Mouse (Mus musculus): Measurements from ENCODE around the gene Tubgcp2. TPM values are rescaled to one million over a fixed set of nuclear protein-coding genes. Genes with fewer than 3 reads are reported as not detected.

Gene Tubgcp2
- polyA plus RNA-seq, 1 experiment from 2014 or later: 42.2 TPM

GRCm38 (mm10) chr7:139951079-139951478 lies 85.4 kb downstream of the Tubgcp2 start:
- peak; percentile 26 for DNase-seq (ENCODE audit: low spot score)

GRCm38 (mm10) chr7:139950283-139950971 lies 86.0 kb downstream of the Tubgcp2 start:
- DNase-seq (ENCODE audit: low spot score): peak; percentile 54

GRCm38 (mm10) chr7:139949893-139950282 lies 86.6 kb downstream of the Tubgcp2 start:
- DNase-seq (ENCODE audit: low spot score): peak; percentile 57

GRCm38 (mm10) chr7:139946032-139946431 lies 90.4 kb downstream of the Tubgcp2 start:
- no peak for DNase-seq (ENCODE audit: low spot score)

MicroRNAs encoded within 50 kb of the gene (microRNA counts, 519-probe panel; counts per million panel counts)
- microRNA mmu-miR-202-3p (473 counts per million, percentile 71 among the panel's probes with 10 or more counts), microRNA mmu-miR-202-5p (473 counts per million, percentile 71 among the panel's probes with 10 or more counts)

Small RNAs within 50 kb of the gene (microRNA-seq; reads per million reads assigned to microRNA genes)
- gene Mir202 (ENCODE audit: borderline number of aligned reads) (2.9 reads per million), gene Mir7062 (ENCODE audit: borderline number of aligned reads) (2.9 reads per million), gene mmu-mir-7686 (ENCODE audit: borderline number of aligned reads) (not detected)

Other genes starting within 250 kb of the Tubgcp2 start
- gene Adgra1, start 202.5 kb downstream of the Tubgcp2 start, polyA plus RNA-seq (2015; fragmentation: Nextera tagmentation; extraction: Ambion mirVana): not detected in 2 replicates
- gene Kndc1, start 142.0 kb downstream of the Tubgcp2 start, polyA plus RNA-seq (2015; fragmentation: Nextera tagmentation; extraction: Ambion mirVana): 0.90 and 1.0 TPM in 2 replicates
- 8.7 and 8.9 TPM in 2 replicates for gene Utf1, start 92.9 kb downstream of the Tubgcp2 start, polyA plus RNA-seq (2015; fragmentation: Nextera tagmentation; extraction: Ambion mirVana)
- 0.71 and 0.90 TPM in 2 replicates for gene 6430531B16Rik, start 57.9 kb downstream of the Tubgcp2 start, polyA plus RNA-seq (2015; fragmentation: Nextera tagmentation; extraction: Ambion mirVana)
- gene Adam8, start 44.1 kb downstream of the Tubgcp2 start, polyA plus RNA-seq (2015; fragmentation: Nextera tagmentation; extraction: Ambion mirVana): 5.3 and 6.7 TPM in 2 replicates
- 38.9 and 40.3 TPM in 2 replicates for gene Zfp511, start 278 bp downstream of the Tubgcp2 start, polyA plus RNA-seq (2015; fragmentation: Nextera tagmentation; extraction: Ambion mirVana)
- gene Msx3, start 12.4 kb upstream of the Tubgcp2 start, polyA plus RNA-seq (2015; fragmentation: Nextera tagmentation; extraction: Ambion mirVana): 0.21 and 0.25 TPM in 2 replicates
- gene Caly, start 45.9 kb upstream of the Tubgcp2 start, polyA plus RNA-seq (2015; fragmentation: Nextera tagmentation; extraction: Ambion mirVana): 0.44 and 0.52 TPM in 2 replicates
- 1.5 and 2.3 TPM in 2 replicates for gene Prap1, start 56.7 kb upstream of the Tubgcp2 start, polyA plus RNA-seq (2015; fragmentation: Nextera tagmentation; extraction: Ambion mirVana)
- 27.8 and 28.6 TPM in 2 replicates for gene Fuom, start 65.8 kb upstream of the Tubgcp2 start, polyA plus RNA-seq (2015; fragmentation: Nextera tagmentation; extraction: Ambion mirVana)
- 26.8 and 28.8 TPM in 2 replicates for gene Paox, start 79.1 kb upstream of the Tubgcp2 start, polyA plus RNA-seq (2015; fragmentation: Nextera tagmentation; extraction: Ambion mirVana)
- 95.0 and 102 TPM in 2 replicates for gene Echs1, start 79.8 kb upstream of the Tubgcp2 start, polyA plus RNA-seq (2015; fragmentation: Nextera tagmentation; extraction: Ambion mirVana)
- 32.1 and 33.1 TPM in 2 replicates for gene Mtg1, start 100.9 kb upstream of the Tubgcp2 start, polyA plus RNA-seq (2015; fragmentation: Nextera tagmentation; extraction: Ambion mirVana)
- gene Sprn, start 118.2 kb upstream of the Tubgcp2 start, polyA plus RNA-seq (2015; fragmentation: Nextera tagmentation; extraction: Ambion mirVana): 0.06 and 0.07 TPM in 2 replicates
- gene Olfr522, start 128.1 kb upstream of the Tubgcp2 start, polyA plus RNA-seq (2015; fragmentation: Nextera tagmentation; extraction: Ambion mirVana): not detected in 2 replicates
- 0.08 TPM in 2 replicates for gene Olfr523, start 136.5 kb upstream of the Tubgcp2 start, polyA plus RNA-seq (2015; fragmentation: Nextera tagmentation; extraction: Ambion mirVana)
- gene Olfr524, start 169.3 kb upstream of the Tubgcp2 start, polyA plus RNA-seq (2015; fragmentation: Nextera tagmentation; extraction: Ambion mirVana): 1.1 and 1.3 TPM in 2 replicates
- 40.2 and 40.6 TPM in 2 replicates for gene Cd163l1, start 181.6 kb upstream of the Tubgcp2 start, polyA plus RNA-seq (2015; fragmentation: Nextera tagmentation; extraction: Ambion mirVana)
- gene 5830411N06Rik, start 210.6 kb upstream of the Tubgcp2 start, polyA plus RNA-seq (2015; fragmentation: Nextera tagmentation; extraction: Ambion mirVana): 26.5 and 34.2 TPM in 2 replicates